Mouse (Mus musculus) liver, embryonic 11.5 days (tissue): ENCODE measurements around the gene Zfp683. TPM values are rescaled to one million over a fixed set of nuclear protein-coding genes. Genes with fewer than 3 reads are reported as not detected.
A peak's percentile ranks its signal among the peaks of the same experiment; 100 is the strongest.

Experiments
- ATAC-seq: fragments of 200-750 bp; cut with Nextera tagmentation; replicated peaks from 2 replicates; pipeline ENCODE4 v1.8.0; 2017; ENCODE audit warnings: moderate number of reproducible peaks, mild to moderate bottlenecking, moderate TSS enrichment, moderate library complexity; ENCODE audit not compliant: low FRiP score
- DNase-seq: peaks from one replicate; pipeline ENCODE4 v3.0.0-alpha.2; 2017; ENCODE audit warnings: low spot score
- H3K27ac ChIP-seq: fragments of 300-500 bp; sonication (generic); 2 replicates; pipeline ENCODE4 v1.5.1; 2014; ENCODE audit warnings: mild to moderate bottlenecking, low read depth, low read length, control low read depth
- H3K27me3 ChIP-seq: fragments of 300-500 bp; sonication (generic); replicated peaks from 2 replicates; pipeline ENCODE4 v1.6.1; 2014; ENCODE audit warnings: low read length, mixed read lengths; ENCODE audit not compliant: control insufficient read depth, insufficient read depth
- H3K36me3 ChIP-seq: fragments of 300-500 bp; sonication (generic); 2 replicates; pipeline ENCODE4 v1.6.1; 2014; ENCODE audit warnings: mild to moderate bottlenecking, low read length, moderate library complexity, mixed read lengths; ENCODE audit not compliant: control insufficient read depth, insufficient read depth
- H3K4me1 ChIP-seq: fragments of 300-500 bp; sonication (generic); replicated peaks from 2 replicates; pipeline ENCODE4 v1.6.1; 2014; ENCODE audit warnings: low read length, mixed read lengths; ENCODE audit not compliant: control insufficient read depth, insufficient read depth
- H3K4me2 ChIP-seq: fragments of 300-500 bp; sonication (generic); 2 replicates; pipeline ENCODE4 v1.6.1; 2014; ENCODE audit warnings: mild to moderate bottlenecking, control low read depth, moderate library complexity
- H3K4me3 ChIP-seq: fragments of 300-500 bp; sonication (generic); 2 replicates; pipeline ENCODE4 v1.5.1; 2014; ENCODE audit warnings: low read depth, low read length, control low read depth
- H3K9ac ChIP-seq: fragments of 300-500 bp; sonication (generic); 2 replicates; pipeline ENCODE4 v1.6.1; 2014; ENCODE audit warnings: low read depth, low read length, control low read depth
- H3K9me3 ChIP-seq: fragments of 300-500 bp; sonication (generic); 2 replicates; pipeline ENCODE4 v1.6.1; 2016; ENCODE audit warnings: low read length, inconsistent platforms, mixed read lengths; ENCODE audit not compliant: control insufficient read depth
- WGBS: fragments of 180-500 bp; shearing (Covaris S2); extraction: QIAGEN DNeasy Blood & Tissue Kit; methylation state at CpG from one replicate; pipeline ENCODE4 v1.1.7; 2014; 5-methylcytosine and 5-hydroxymethylcytosine counted together
- polyA plus RNA-seq: library from polyadenylated mRNA; unstranded; fragments of >200 nt; fragmentation: Nextera tagmentation; extraction: Ambion mirVana; gene quantifications from 2 replicates; pipeline ENCODE4 v1.2.1, GENCODE M21; 2014

Gene Zfp683
- polyA plus RNA-seq, 1 experiment from 2014 or later = not detected

- Histone ChIP-seq H3K4me2 (no peak overlapping the region), H3K9ac (no peak overlapping the region), H3K4me3 (no peak overlapping the region), H3K4me1 (no peaks in the 10 kb centered on the region), H3K27ac (no peak overlapping the region), H3K9me3 (no peaks in the 10 kb centered on the region), H3K27me3 (no peaks in the 10 kb centered on the region), H3K36me3 (no peaks in the 10 kb centered on the region)
- DNase-seq (no peak), ATAC-seq (no peak)
- 63% methylated on average over 6 of the region's 6 CpGs for WGBS
Measured at GRCm38 (mm10) chr4:134092382-134093288, 39.0 kb downstream of the Zfp683 start.

DNA sequence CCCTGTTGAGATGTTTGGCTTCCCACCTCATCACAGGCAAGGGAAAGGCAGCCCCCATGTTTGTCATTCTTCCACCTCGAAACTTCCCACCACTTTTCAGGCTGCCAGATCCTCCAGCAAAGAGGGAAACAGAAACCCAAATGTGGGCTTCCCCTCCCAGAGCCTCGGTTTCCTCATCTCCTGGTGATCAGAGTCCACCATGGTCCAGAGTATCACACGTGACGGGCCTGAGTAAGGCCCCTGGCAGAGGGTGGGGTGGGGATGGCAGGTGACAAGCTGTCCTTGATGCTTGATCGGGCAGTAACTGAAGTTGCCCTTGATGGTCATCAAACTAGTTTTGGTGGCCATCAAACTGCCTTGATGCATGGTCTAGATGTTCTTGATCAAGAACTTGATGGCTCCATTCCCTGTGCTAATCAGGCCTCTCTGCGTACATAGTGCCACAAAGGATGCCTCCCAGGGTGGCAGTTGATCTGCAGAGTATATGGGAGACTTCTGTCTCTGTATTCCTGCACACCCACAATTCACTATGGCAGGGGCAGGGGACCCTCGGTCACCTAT is 40.4 kb downstream of the Zfp683 start:
- DNase-seq = no peak
- Histone ChIP-seq H3K4me3 (no peak overlapping the region), H3K27me3 (no peaks in the 10 kb centered on the region), H3K9ac (no peak overlapping the region), H3K27ac (no peak overlapping the region), H3K4me1 (no peaks in the 10 kb centered on the region), H3K4me2 (no peak overlapping the region), H3K36me3 (no peaks in the 10 kb centered on the region), H3K9me3 (no peaks in the 10 kb centered on the region)
- 68% methylated on average over 7 of the region's 7 CpGs for WGBS
- no peak for ATAC-seq

DNA sequence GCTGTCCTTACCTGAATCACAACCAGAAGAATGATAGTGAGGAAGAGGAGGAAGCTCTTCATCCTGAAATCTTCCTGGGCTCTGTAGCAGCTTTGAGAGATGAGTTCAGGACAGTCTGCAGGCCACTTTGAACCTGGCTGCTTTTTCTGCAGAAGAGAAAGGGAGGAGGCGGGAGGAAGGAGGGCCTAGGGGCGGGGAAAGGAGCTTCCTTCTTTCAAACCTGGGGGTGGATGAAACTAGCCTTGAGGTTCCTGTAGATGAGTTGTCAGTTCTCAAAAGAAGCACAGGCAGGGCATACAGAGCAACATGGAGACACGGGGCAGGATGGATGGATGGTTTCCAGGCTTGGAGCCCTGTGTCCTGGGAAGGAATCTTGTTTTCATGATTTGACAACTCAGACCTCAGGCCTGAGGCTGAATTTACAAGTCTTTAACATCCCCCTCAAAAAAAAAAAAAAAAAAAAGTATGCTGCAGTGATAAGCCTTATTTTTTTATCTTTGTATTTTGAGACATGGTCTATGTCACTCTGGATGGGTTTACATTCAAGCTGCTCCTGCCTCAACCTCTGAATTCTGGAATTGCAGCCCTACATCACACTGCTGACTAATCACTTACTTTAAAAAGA is 41.4 kb downstream of the Zfp683 start, which contains the start of gene Cd52:
TSS of gene Cd52 (minus strand) at position 160 of the 625 bp plus-strand sequence.
- Histone ChIP-seq H3K27me3 (no peaks in the 10 kb centered on the region), H3K4me1 (no peaks in the 10 kb centered on the region), H3K4me3 (no peak within 1 kb of the TSS), H3K9me3 (no peaks in the 10 kb centered on the region), H3K36me3 (no peaks in the 10 kb centered on the region), H3K4me2 (no peak within 1 kb of the TSS), H3K9ac (no peak within 1 kb of the TSS), H3K27ac (no peak within 1 kb of the TSS)
- DNase-seq = no peak
- ATAC-seq = no peak
- WGBS = 49% methylated on average over 3 of the region's 3 CpGs

DNA sequence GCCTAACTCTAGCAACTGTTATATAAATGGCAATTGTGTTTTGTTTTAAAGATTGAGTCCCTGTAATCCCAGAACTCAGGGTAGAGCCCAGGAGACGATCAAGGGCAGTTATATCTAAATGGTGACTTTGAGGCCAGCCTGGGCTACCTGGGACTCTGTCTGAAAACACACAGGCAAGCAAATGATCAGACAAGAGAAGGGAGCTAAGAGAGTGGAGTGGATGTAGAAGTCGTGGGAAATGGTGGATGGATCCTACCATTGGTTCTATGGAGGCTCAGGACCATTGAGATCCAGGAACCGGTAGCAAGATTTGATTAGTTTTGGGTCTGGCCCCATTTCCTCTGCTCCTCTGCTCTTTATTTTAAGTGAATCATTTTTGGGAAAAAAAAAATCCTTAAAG is 42.5 kb downstream of the Zfp683 start:
- H3K4me2 ChIP-seq = no peak overlapping the region
- H3K9me3 ChIP-seq = no peaks in the 10 kb centered on the region
- no peaks in the 10 kb centered on the region for H3K4me1 ChIP-seq
- H3K36me3 ChIP-seq = no peaks in the 10 kb centered on the region
- no peak overlapping the region for H3K27ac ChIP-seq
- no peak for DNase-seq
- no peak overlapping the region for H3K4me3 ChIP-seq
- ATAC-seq = no peak
- WGBS = 86% methylated on average over 3 of the region's 3 CpGs
- H3K27me3 ChIP-seq = no peaks in the 10 kb centered on the region
- H3K9ac ChIP-seq = no peak overlapping the region

- Histone ChIP-seq H3K27ac (no peak overlapping the region), H3K9me3 (no peaks in the 10 kb centered on the region), H3K4me3 (no peak overlapping the region), H3K27me3 (no peaks in the 10 kb centered on the region), H3K4me1 (no peaks in the 10 kb centered on the region), H3K4me2 (no peak overlapping the region), H3K36me3 (no peaks in the 10 kb centered on the region), H3K9ac (no peak overlapping the region)
- 44% methylated on average over 5 of the region's 5 CpGs for WGBS
- ATAC-seq = no peak
- no peak for DNase-seq
Measured at GRCm38 (mm10) chr4:134097015-134097608, 43.5 kb downstream of the Zfp683 start.

GRCm38 (mm10) chr4:134098628-134099027 is 45.0 kb downstream of the Zfp683 start:
- no peak for ATAC-seq
- no peaks in the 10 kb centered on the region for H3K9me3 ChIP-seq
- no peak for DNase-seq

GRCm38 (mm10) chr4:134100245-134100644 is 46.6 kb downstream of the Zfp683 start:
- Histone ChIP-seq H3K9ac (no peak overlapping the region), H3K4me2 (no peak overlapping the region), H3K4me1 (no peaks in the 10 kb centered on the region), H3K4me3 (no peak overlapping the region), H3K27ac (no peak overlapping the region), H3K9me3 (no peaks in the 10 kb centered on the region), H3K36me3 (no peaks in the 10 kb centered on the region), H3K27me3 (no peaks in the 10 kb centered on the region)
- DNase-seq (no peak), ATAC-seq (no peak)
- WGBS = 85% methylated on average over 4 of the region's 4 CpGs

More at GRCm38 (mm10) chr4:134098628-134099027, 45.0 kb downstream of the Zfp683 start:
- no peak overlapping the region for H3K9ac ChIP-seq
- no peaks in the 10 kb centered on the region for H3K4me1 ChIP-seq
- WGBS = 41% methylated on average over 8 of the region's 8 CpGs
- H3K27ac ChIP-seq = no peak overlapping the region
- no peaks in the 10 kb centered on the region for H3K36me3 ChIP-seq
- H3K4me3 ChIP-seq = no peak overlapping the region
- no peak overlapping the region for H3K4me2 ChIP-seq
- no peaks in the 10 kb centered on the region for H3K27me3 ChIP-seq

DNA sequence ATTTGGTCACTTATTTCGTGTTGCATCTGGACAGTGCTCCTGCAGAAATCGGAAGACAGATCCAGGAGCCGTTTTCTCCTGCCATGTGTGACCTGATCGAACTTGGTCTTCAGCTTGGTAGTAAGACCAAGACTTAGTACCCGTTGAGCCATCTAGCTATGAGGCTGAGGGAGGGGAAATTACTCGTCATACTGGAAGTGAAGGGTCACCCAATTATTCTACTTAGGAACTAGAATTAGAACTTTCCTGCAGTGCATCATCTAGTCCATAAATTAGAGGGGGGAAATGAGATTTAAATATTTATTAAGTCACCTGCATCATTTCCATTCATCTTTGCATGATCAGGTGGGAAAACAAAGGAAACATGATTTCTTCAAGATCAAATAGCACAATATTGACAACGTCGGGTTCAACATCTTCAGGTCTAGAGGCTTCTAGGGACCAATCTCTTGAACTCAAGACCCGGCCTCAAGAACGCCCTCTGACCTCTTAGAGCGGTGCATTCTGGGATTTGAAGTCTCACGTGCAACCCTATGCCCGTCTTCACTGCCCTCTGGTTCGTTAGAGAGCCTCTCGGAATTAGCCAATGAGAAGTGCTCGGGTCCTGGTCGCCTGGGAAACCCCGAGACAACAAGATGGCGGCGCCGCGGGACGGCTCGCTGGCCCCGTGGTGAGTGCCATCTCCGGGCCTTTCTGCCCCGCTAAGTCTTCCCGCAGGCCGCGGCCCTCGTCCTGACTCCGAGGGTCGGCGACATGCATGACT is 48.5 kb downstream of the Zfp683 start, which contains the start of gene Ubxn11:
TSS of gene Ubxn11 (plus strand) at position 592 of the 763 bp plus-strand sequence.
- Histone ChIP-seq H3K4me1 (peaks cover 13% of the 10 kb centered on the region), H3K4me3 (peak within 1 kb of the TSS; percentile 68), H3K27ac (0 out of 2 replicates have a peak within 1 kb of the TSS, but pooled peaks have one; percentile 17), H3K36me3 (no peaks in the 10 kb centered on the region), H3K27me3 (no peaks in the 10 kb centered on the region), H3K9ac (peak within 1 kb of the TSS; percentile 67), H3K4me2 (peak within 1 kb of the TSS; percentile 81), H3K9me3 (no peaks in the 10 kb centered on the region)
- WGBS = 16% methylated on average over 34 of the region's 34 CpGs
- ATAC-seq = peak; percentile 92
- peak; percentile 86 for DNase-seq
